Mouse (Mus musculus) CD4-positive helper T cell, adult 2 months (primary cell): ENCODE data around the gene Ddx3x.
"Not testable (repeated sequence)": the region's sequence is repeated elsewhere in the genome, so short reads cannot be mapped to it uniquely, and the experiment has no call there.

Experiments
- DNase-seq: peaks from one replicate; pipeline ENCODE4 v3.0.0-alpha.2; 2012; ENCODE audit warnings: low read depth, missing footprints, low spot score

Ddx3x gene

GRCm38 (mm10) chrX:13281329-13282088 lies 739 bp downstream of the Ddx3x start:
- peak; percentile 83 for DNase-seq

- DNase-seq = peak; percentile 21
Measured at GRCm38 (mm10) chrX:13282089-13282850, 1.5 kb downstream of the Ddx3x start.

GRCm38 (mm10) chrX:13285772-13286171 lies 5.0 kb downstream of the Ddx3x start:
- DNase-seq = no peak

- no peak for DNase-seq
Measured at GRCm38 (mm10) chrX:13294505-13295228, 13.9 kb downstream of the Ddx3x start.

GRCm38 (mm10) chrX:13295229-13295571 lies 14.4 kb downstream of the Ddx3x start:
- DNase-seq = no peak

GRCm38 (mm10) chrX:13296241-13296640 lies 15.5 kb downstream of the Ddx3x start:
- DNase-seq = not testable (repeated sequence)

GRCm38 (mm10) chrX:13306190-13306589 lies 25.4 kb downstream of the Ddx3x start:
- no peak for DNase-seq

- no peak for DNase-seq
Measured at GRCm38 (mm10) chrX:13311396-13311795, 30.6 kb downstream of the Ddx3x start.

- DNase-seq = no peak
Measured at GRCm38 (mm10) chrX:13329611-13330010, 48.8 kb downstream of the Ddx3x start.
